Mouse (Mus musculus) MEL (cell line): ENCODE results near the gene Slc44a1. TPM values are rescaled to one million over a fixed set of nuclear protein-coding genes. Genes with fewer than 3 reads are reported as not detected.

Experiments used
- DNase-seq: peaks from one replicate; pipeline ENCODE4 v3.0.0; 2011; ENCODE audit warnings: low read depth, low spot score
- H3K27ac ChIP-seq: 2 replicates; pipeline ENCODE4 v1.5.1; 2012; ENCODE audit warnings: low read depth, mild to moderate bottlenecking, control low read depth, low read length, moderate library complexity; ENCODE audit not compliant: control insufficient read depth
- H3K27me3 ChIP-seq, 2 experiments: fragments of 150-350 bp in 1 of 2; sonication (generic) in 1 of 2; 2 replicates each; pipeline ENCODE4 v1.6.1; 2012; ENCODE audit warnings: low read length in 2 of 2, mild to moderate bottlenecking in 2 of 2, improper control_type of control experiment in 1 of 2, moderate library complexity in 1 of 2; ENCODE audit not compliant: insufficient read depth in 2 of 2, control insufficient read depth in 1 of 2
- H3K36me3 ChIP-seq, 2 experiments: 2 replicates each; pipeline ENCODE4 v1.6.1; 2012 to 2014; ENCODE audit warnings: low read length in 2 of 2, improper control_type of control experiment in 1 of 2, inconsistent platforms in 1 of 2, mild to moderate bottlenecking in 1 of 2; ENCODE audit not compliant: insufficient read depth in 2 of 2, control insufficient read depth in 1 of 2
- H3K4me1 ChIP-seq, 2 experiments: fragments of 150-350 bp in 1 of 2; sonication (generic) in 1 of 2; 2 replicates each; pipeline ENCODE4 v1.6.1; 2012; ENCODE audit warnings: low read length in 2 of 2, improper control_type of control experiment in 1 of 2, mild to moderate bottlenecking in 1 of 2; ENCODE audit not compliant: insufficient read depth in 2 of 2, control insufficient read depth in 1 of 2
- H3K4me3 ChIP-seq, 2 experiments: fragments of 150-350 bp in 1 of 2; sonication (generic) in 1 of 2; 2 replicates each; pipeline ENCODE4 v1.5.1; 2012; ENCODE audit warnings: low read depth in 2 of 2, low read length in 2 of 2, mild to moderate bottlenecking in 2 of 2, moderate library complexity in 2 of 2, control low read depth in 1 of 2, improper control_type of control experiment in 1 of 2; ENCODE audit not compliant: control insufficient read depth in 1 of 2, insufficient read depth in 1 of 2
- H3K79me2 ChIP-seq: 2 replicates; pipeline ENCODE4 v1.6.1; 2012; ENCODE audit warnings: mild to moderate bottlenecking, low read length, moderate library complexity; ENCODE audit not compliant: control insufficient read depth, poor library complexity, insufficient read depth
- H3K9ac ChIP-seq: 2 replicates; pipeline ENCODE4 v1.6.1; 2012; ENCODE audit warnings: low read depth, mild to moderate bottlenecking, control low read depth, low read length, moderate library complexity; ENCODE audit not compliant: control insufficient read depth, poor library complexity, severe bottlenecking
- H3K9me3 ChIP-seq: fragments of 150-350 bp; sonication (generic); replicated peaks from 2 replicates; pipeline ENCODE4 v1.6.1; 2012; ENCODE audit warnings: mild to moderate bottlenecking, low read length, improper control_type of control experiment, moderate library complexity; ENCODE audit not compliant: insufficient read depth
- CHD2 ChIP-seq: IDR thresholded peaks from 2 replicates; pipeline ENCODE4 v1.6.1; 2011; ENCODE audit warnings: low read length, improper control_type of control experiment
- CTCF ChIP-seq, 3 experiments: IDR thresholded peaks in 2 of 3; conservative IDR thresholded peaks in 1 of 3; 2 replicates each; pipeline ENCODE4 v1.5.1; 2011 to 2012; ENCODE audit warnings: low read length in 3 of 3, low read depth in 2 of 3, mild to moderate bottlenecking in 2 of 3, improper control_type of control experiment in 1 of 3, inconsistent platforms in 1 of 3, mixed read lengths in 1 of 3, moderate library complexity in 1 of 3; ENCODE audit not compliant: control insufficient read depth in 1 of 3, insufficient read depth in 1 of 3, poor library complexity in 1 of 3, severe bottlenecking in 1 of 3
- ELF1 ChIP-seq: IDR thresholded peaks from 2 replicates; pipeline ENCODE4 v1.6.1; 2014; ENCODE audit warnings: low read depth, mild to moderate bottlenecking, inconsistent platforms, low read length, improper control_type of control experiment, moderate library complexity
- ETS1 ChIP-seq: IDR thresholded peaks from 2 replicates; pipeline ENCODE4 v1.6.1; 2012; ENCODE audit warnings: low read depth, mild to moderate bottlenecking, inconsistent platforms, low read length, improper control_type of control experiment, moderate library complexity
- JUND ChIP-seq: IDR thresholded peaks from 2 replicates; pipeline ENCODE4 v1.6.1; 2011; ENCODE audit warnings: low read depth, mild to moderate bottlenecking, improper control_type of control experiment, low read length
- MAFK ChIP-seq: IDR thresholded peaks from 2 replicates; pipeline ENCODE4 v1.6.1; 2011; ENCODE audit warnings: low read depth, mild to moderate bottlenecking, low read length, improper control_type of control experiment, borderline replicate concordance
- MAX ChIP-seq: IDR thresholded peaks from 2 replicates; pipeline ENCODE4 v1.6.1; 2011; ENCODE audit warnings: low read length, improper control_type of control experiment
- MAZ ChIP-seq: IDR thresholded peaks from 2 replicates; pipeline ENCODE4 v1.6.1; 2012; ENCODE audit warnings: low read depth, mild to moderate bottlenecking, inconsistent platforms, low read length, improper control_type of control experiment
- MXI1 ChIP-seq: IDR thresholded peaks from 2 replicates; pipeline ENCODE4 v1.6.1; 2011; ENCODE audit warnings: mild to moderate bottlenecking, low read depth, low read length, improper control_type of control experiment
- MYB ChIP-seq: IDR thresholded peaks from 2 replicates; pipeline ENCODE4 v1.6.1; 2011; ENCODE audit warnings: mild to moderate bottlenecking, low read depth, low read length, improper control_type of control experiment
- NRF1 ChIP-seq: IDR thresholded peaks from 2 replicates; pipeline ENCODE4 v1.6.1; 2014; ENCODE audit warnings: low read depth, mild to moderate bottlenecking, inconsistent platforms, low read length, improper control_type of control experiment, moderate library complexity; ENCODE audit not compliant: poor library complexity, insufficient read depth, severe bottlenecking
- RCOR1 ChIP-seq: IDR thresholded peaks from 2 replicates; pipeline ENCODE4 v1.6.1; 2012; ENCODE audit warnings: low read depth, mild to moderate bottlenecking, inconsistent platforms, low read length, improper control_type of control experiment
- SMC3 ChIP-seq: IDR thresholded peaks from 2 replicates; pipeline ENCODE4 v1.6.1; 2011; ENCODE audit warnings: low read depth, low read length, improper control_type of control experiment
- TBP ChIP-seq: IDR thresholded peaks from 2 replicates; pipeline ENCODE4 v1.8.0; 2011; ENCODE audit warnings: low read depth, low read length, improper control_type of control experiment
- UBTF ChIP-seq: IDR thresholded peaks from 2 replicates; pipeline ENCODE4 v1.6.1; 2012; ENCODE audit warnings: low read depth, mild to moderate bottlenecking, inconsistent platforms, low read length, improper control_type of control experiment, moderate library complexity, borderline replicate concordance; ENCODE audit not compliant: insufficient read depth
- USF2 ChIP-seq, 2 experiments: IDR thresholded peaks; 2 replicates each; pipeline ENCODE4 v1.6.1; 2011 to 2012; ENCODE audit warnings: improper control_type of control experiment in 2 of 2, low read length in 2 of 2, borderline replicate concordance in 1 of 2, inconsistent platforms in 1 of 2, low read depth in 1 of 2, mild to moderate bottlenecking in 1 of 2; ENCODE audit not compliant: insufficient read depth in 1 of 2
- ZC3H11A ChIP-seq: IDR thresholded peaks from 2 replicates; pipeline ENCODE4 v1.6.1; 2012; ENCODE audit warnings: low read depth, mild to moderate bottlenecking, inconsistent platforms, low read length, improper control_type of control experiment
- polyA plus RNA-seq, 2 experiments: library from polyadenylated mRNA; stranded (reverse) in 1 of 2; unstranded in 1 of 2; fragments of >175 nt in 1 of 2; fragments of >200 nt in 1 of 2; gene quantifications; 2 replicates each; pipeline versions ENCODE4 v1.2.1 to v1.2.4; 2012; ENCODE audit warnings: low replicate concordance in 2 of 2, low read depth in 1 of 2; ENCODE audit not compliant: insufficient read length in 2 of 2, insufficient read depth in 1 of 2, missing spikeins in 1 of 2
- total RNA-seq: library from RNA; depleted of rRNA; stranded (reverse); fragments of 300-350 nt; gene quantifications from 2 replicates; pipeline ENCODE4 v1.2.3, GENCODE M21; 2012

Slc44a1 gene
- total and polyA plus RNA-seq, 3 experiments, result 9.6 to 10.6 TPM; not detected in 1

DNA sequence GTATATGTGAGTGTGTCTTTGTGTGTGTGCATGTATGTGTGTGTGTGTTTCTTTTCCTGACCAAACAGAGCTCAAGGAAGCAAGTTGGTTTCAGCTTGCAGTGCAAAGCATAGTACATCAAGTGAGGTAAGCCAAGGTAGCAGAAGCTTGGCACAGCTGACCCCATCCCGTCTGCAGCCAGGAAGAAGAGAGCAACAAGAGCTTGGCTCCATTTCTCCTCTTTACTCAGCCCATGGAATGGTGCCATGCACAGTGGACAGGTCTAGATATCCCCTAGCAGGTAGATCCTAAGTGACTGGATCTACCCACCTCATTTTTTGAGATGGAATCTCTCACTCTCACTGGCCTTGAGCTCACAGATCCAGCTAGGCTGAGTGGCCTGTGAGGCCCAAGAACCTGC is 40.8 kb upstream of the Slc44a1 start:
- no peak for DNase-seq
- Histone ChIP-seq H3K27me3 (no peaks in the 10 kb centered on the region), H3K27ac (no peak overlapping the region), H3K4me1 (peaks cover 14 to 25% of the 10 kb centered on the region in 2 experiments), H3K4me3 (no peak overlapping the region), H3K9me3 (no peaks in the 10 kb centered on the region), H3K36me3 (peaks cover 0 to 19% of the 10 kb centered on the region in 2 experiments; a peak in 2 of 4 replicates), H3K9ac (no peak overlapping the region), H3K79me2 (no peaks in the 10 kb centered on the region)
- no peak for TF ChIP-seq MXI1
- no peak for TF ChIP-seq UBTF
- no peak for TF ChIP-seq CTCF (IDR thresholded peaks at IDR 0.05 in 2 of 3, conservative IDR thresholded peaks at IDR 0.05 in 1 of 3; ENCODE audit: control insufficient read depth in 1 of 3, insufficient read depth in 1 of 3, low read depth in 2 of 3, low read length in 3 of 3, poor library complexity in 1 of 3, severe bottlenecking in 1 of 3)

DNA sequence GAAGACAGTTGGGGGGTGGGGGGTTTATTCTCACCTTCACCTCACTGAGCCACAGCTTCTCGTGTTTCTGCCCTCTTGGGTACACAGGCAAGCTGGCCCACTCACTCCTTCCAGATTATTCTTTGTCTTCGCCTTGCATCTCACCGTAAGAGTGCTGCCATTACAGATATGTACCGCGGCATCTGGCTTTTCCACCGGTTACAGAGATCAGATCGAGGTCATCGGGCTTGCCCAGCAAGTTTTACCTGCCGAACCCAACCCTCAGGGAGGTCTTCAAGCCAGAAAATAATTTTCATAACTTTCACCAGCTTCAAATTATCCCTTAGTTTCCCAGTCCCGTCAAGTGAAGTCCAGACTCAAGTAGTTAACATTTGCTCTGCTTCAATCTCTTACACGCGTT is 36.8 kb upstream of the Slc44a1 start:
- peaks cover 0 to 12% of the 10 kb centered on the region in 2 experiments; a peak in 2 of 4 replicates for H3K36me3 ChIP-seq
- H3K4me1 ChIP-seq, result peaks cover 5 to 10% of the 10 kb centered on the region in 2 experiments
- H3K9me3 ChIP-seq, result no peaks in the 10 kb centered on the region
- H3K4me3 ChIP-seq, result no peak overlapping the region
- no peak overlapping the region for H3K27ac ChIP-seq
- H3K27me3 ChIP-seq, result no peaks in the 10 kb centered on the region
- H3K9ac ChIP-seq, result no peak overlapping the region
- DNase-seq, result no peak
- TF ChIP-seq MYB, result no peak
- no peak for TF ChIP-seq MAX
- TF ChIP-seq MAFK, result no peak
- no peak for TF ChIP-seq TBP
- no peak for TF ChIP-seq CHD2
- TF ChIP-seq ETS1, result no peak
- no peak for TF ChIP-seq MAZ
- no peak for TF ChIP-seq RCOR1
- TF ChIP-seq USF2 (IDR thresholded peaks at IDR 0.05; ENCODE audit: borderline replicate concordance in 1 of 2, insufficient read depth in 1 of 2, low read depth in 1 of 2, low read length in 2 of 2), result no peak
- TF ChIP-seq NRF1, result no peak
- no peak for TF ChIP-seq ELF1
- no peaks in the 10 kb centered on the region for H3K79me2 ChIP-seq

DNA sequence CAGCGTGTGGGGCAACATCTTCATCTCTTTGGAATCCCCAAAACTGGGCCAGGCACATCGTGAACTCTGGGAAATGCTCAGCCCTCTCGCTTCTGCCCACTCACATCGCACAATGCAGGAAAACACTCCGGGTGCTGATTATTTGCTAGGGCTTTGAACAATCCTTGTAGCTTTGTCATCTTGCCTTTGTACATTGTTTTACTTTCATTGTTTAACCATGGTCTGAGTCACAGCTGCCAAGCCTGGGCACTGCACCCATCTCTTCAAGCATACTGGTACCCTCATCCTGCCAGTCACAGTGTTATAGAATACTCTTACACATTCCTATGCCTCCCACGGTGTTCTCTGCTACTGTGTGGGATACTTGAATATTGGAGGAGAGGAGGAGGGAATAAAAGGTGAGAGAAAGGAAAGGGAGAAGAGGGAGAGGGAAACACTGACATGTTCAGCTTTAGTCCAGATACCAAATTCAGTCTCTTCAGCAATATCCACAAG is 35.7 kb upstream of the Slc44a1 start:
- no peak for DNase-seq
- TF ChIP-seq CHD2, result no peak
- TF ChIP-seq ZC3H11A, result no peak
- TF ChIP-seq MAX, result no peak
- TF ChIP-seq SMC3, result no peak
- no peak for TF ChIP-seq MXI1
- no peak for TF ChIP-seq MYB
- TF ChIP-seq JUND, result no peak

More for the DNA sequence above, 35.7 kb upstream of the Slc44a1 start:
- H3K9me3 ChIP-seq, result no peaks in the 10 kb centered on the region
- H3K79me2 ChIP-seq, result no peaks in the 10 kb centered on the region
- H3K27ac ChIP-seq, result no peak overlapping the region
- H3K36me3 ChIP-seq, result peaks cover 0 to 12% of the 10 kb centered on the region in 2 experiments; a peak in 2 of 4 replicates
- H3K27me3 ChIP-seq, result no peaks in the 10 kb centered on the region
- no peak overlapping the region for H3K9ac ChIP-seq
- peaks cover 5 to 10% of the 10 kb centered on the region in 2 experiments for H3K4me1 ChIP-seq
- H3K4me3 ChIP-seq, result no peak overlapping the region
